Mouse (Mus musculus) ES-Bruce4 (cell line): ENCODE results near the gene Coro1a. TPM values are rescaled to one million over a fixed set of nuclear protein-coding genes. Genes with fewer than 3 reads are reported as not detected.
A peak's percentile ranks its signal among the peaks of the same experiment; 100 is the strongest.

Experiments used
- H3K27ac ChIP-seq: 2 replicates; pipeline ENCODE4 v1.5.1; 2012; ENCODE audit warnings: low read length, inconsistent platforms; ENCODE audit not compliant: insufficient read depth
- H3K27me3 ChIP-seq: 2 replicates; pipeline ENCODE4 v1.6.1; 2012; ENCODE audit warnings: mild to moderate bottlenecking, low read length, inconsistent platforms; ENCODE audit not compliant: control insufficient read depth, poor library complexity, insufficient read depth, severe bottlenecking
- H3K36me3 ChIP-seq: 2 replicates; pipeline ENCODE4 v1.6.1; 2012; ENCODE audit warnings: inconsistent platforms, mild to moderate bottlenecking, low read length, moderate library complexity; ENCODE audit not compliant: control insufficient read depth, poor library complexity, insufficient read depth, severe bottlenecking
- H3K4me1 ChIP-seq: one replicate; pipeline ENCODE4 v1.8.1; 2011; ENCODE audit warnings: low read length; ENCODE audit not compliant: control insufficient read depth, insufficient read depth
- H3K4me3 ChIP-seq: 2 replicates; pipeline ENCODE4 v1.5.1; 2011; ENCODE audit warnings: low read depth, mild to moderate bottlenecking, low read length
- H3K9ac ChIP-seq: 2 replicates; pipeline ENCODE4 v1.6.1; 2012; ENCODE audit warnings: low read depth, mild to moderate bottlenecking, inconsistent platforms; ENCODE audit not compliant: poor library complexity, severe bottlenecking
- H3K9me3 ChIP-seq: replicated peaks from 2 replicates; pipeline ENCODE4 v1.6.1; 2012; ENCODE audit warnings: mild to moderate bottlenecking, low read length, inconsistent platforms; ENCODE audit not compliant: control insufficient read depth, poor library complexity, insufficient read depth, severe bottlenecking
- CTCF ChIP-seq: IDR thresholded peaks from one replicate; pipeline ENCODE4 v1.8.1; 2011; ENCODE audit warnings: low read depth, low read length
- EP300 ChIP-seq: IDR thresholded peaks from 2 replicates; pipeline ENCODE4 v1.6.1; 2011; ENCODE audit warnings: low read depth, low read length; ENCODE audit not compliant: insufficient read depth
- POLR2A ChIP-seq: IDR thresholded peaks from one replicate; pipeline ENCODE4 v1.8.1; 2011; ENCODE audit warnings: low read length; ENCODE audit not compliant: insufficient read depth
- polyA plus RNA-seq: library from polyadenylated mRNA; stranded (reverse); fragments of >200 nt; gene quantifications from 2 replicates; pipeline ENCODE4 v1.2.4, GENCODE M21; 2011; ENCODE audit warnings: low read depth; ENCODE audit not compliant: missing spikeins, insufficient read depth, insufficient read length

Gene Coro1a
- polyA plus RNA-seq: 4.9 and 5.9 TPM in 2 replicates

- H3K27me3 ChIP-seq: no peaks in the 10 kb centered on the region
- no peak for TF ChIP-seq CTCF
- TF ChIP-seq EP300: no peak
- no peak for TF ChIP-seq POLR2A
- no peak within 1 kb of the TSS for H3K4me3 ChIP-seq
- no peaks in the 10 kb centered on the region for H3K4me1 ChIP-seq
- no peaks in the 10 kb centered on the region for H3K36me3 ChIP-seq
- no peaks in the 10 kb centered on the region for H3K9me3 ChIP-seq
- no peak within 1 kb of the TSS for H3K27ac ChIP-seq
- no peak within 1 kb of the TSS for H3K9ac ChIP-seq
These were observed at the start of gene Coro1a for GRCm38 (mm10) chr7:126707442-126708174. TSS of gene Coro1a (minus strand) at chr7:126707787.

- H3K27ac ChIP-seq: no peak overlapping the region
- no peaks in the 10 kb centered on the region for H3K9me3 ChIP-seq
- no peaks in the 10 kb centered on the region for H3K27me3 ChIP-seq
- peaks cover 2% of the 10 kb centered on the region for H3K4me1 ChIP-seq
- H3K9ac ChIP-seq: peak overlapping the region; percentile 26; the same call in 1 of the 2 replicates
- H3K36me3 ChIP-seq: no peaks in the 10 kb centered on the region
- TF ChIP-seq CTCF (peak; percentile 71), POLR2A (no peak), EP300 (no peak)
- no peak overlapping the region for H3K4me3 ChIP-seq
These were observed 47.3 kb upstream of the Coro1a start for GRCm38 (mm10) chr7:126754866-126755265.

DNA sequence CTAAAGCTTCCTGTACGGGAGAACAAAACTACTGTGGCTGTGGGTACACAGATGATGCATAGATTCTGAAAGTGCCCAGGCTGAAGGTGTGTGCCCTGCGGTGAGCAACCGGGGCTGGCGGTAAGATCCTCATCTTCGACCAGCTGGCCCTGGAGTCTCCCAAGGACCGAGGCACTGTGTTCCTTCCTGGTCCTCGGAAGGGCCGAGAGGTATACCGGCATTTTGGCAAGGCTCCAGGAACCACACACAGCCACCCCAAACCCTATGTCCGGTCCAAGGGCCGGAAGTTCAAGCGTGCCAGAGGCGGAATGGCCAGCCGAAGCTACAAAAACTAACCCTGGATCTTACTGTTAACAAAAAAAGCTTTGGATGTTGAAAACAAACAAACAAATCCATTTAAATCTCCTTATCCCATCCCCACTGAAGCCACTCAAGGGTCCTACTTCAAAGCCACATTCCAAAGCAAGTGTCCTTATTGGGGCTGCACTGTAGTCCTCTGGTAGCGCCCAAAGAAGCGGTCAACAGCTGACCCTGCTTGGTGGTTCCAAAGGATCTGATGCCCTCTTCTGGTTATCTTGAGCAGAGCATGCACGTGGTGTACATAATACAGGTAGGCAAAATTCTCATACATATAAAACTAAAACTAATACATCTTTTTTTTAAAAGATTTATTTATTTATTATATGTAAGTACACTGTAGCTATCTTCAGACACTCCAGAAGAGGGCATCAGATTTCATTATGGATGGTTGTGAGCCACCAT is 42.2 kb upstream of the Coro1a start:
- no peak overlapping the region for H3K27ac ChIP-seq
- H3K4me1 ChIP-seq: no peaks in the 10 kb centered on the region
- H3K27me3 ChIP-seq: no peaks in the 10 kb centered on the region
- no peaks in the 10 kb centered on the region for H3K36me3 ChIP-seq
- H3K4me3 ChIP-seq: no peak overlapping the region
- TF ChIP-seq CTCF: peak; percentile 46
- no peak for TF ChIP-seq POLR2A
- H3K9ac ChIP-seq: no peak overlapping the region
- no peaks in the 10 kb centered on the region for H3K9me3 ChIP-seq

DNA sequence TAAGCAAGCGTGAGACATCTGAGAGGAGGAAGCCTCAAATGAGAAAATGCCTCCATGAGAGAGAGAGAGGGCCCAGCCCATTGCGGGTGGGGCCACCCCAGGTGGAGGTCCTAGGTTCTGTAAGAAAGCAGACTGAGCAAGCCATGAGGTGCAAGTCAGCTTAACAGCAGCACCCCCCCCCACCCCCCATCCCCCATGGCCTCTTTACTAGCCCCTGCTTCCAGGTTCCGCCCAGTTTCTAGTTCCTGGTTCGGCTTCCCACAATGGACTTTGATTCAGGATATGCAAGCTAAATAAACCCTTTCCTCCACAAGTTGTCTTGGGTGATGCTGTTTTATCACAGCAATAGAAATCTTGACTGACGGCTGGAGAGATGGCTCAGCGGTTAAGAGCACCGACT is 41.2 kb upstream of the Coro1a start:
- H3K4me1 ChIP-seq: no peaks in the 10 kb centered on the region
- H3K4me3 ChIP-seq: no peak overlapping the region
- H3K27me3 ChIP-seq: no peaks in the 10 kb centered on the region
- no peak overlapping the region for H3K9ac ChIP-seq
- no peak overlapping the region for H3K27ac ChIP-seq
- no peak for TF ChIP-seq CTCF
- TF ChIP-seq EP300: no peak
- no peak for TF ChIP-seq POLR2A
- H3K36me3 ChIP-seq: no peaks in the 10 kb centered on the region
- H3K9me3 ChIP-seq: no peaks in the 10 kb centered on the region

GRCm38 (mm10) chr7:126746798-126747197 is 39.2 kb upstream of the Coro1a start:
- Histone ChIP-seq H3K9me3 (no peaks in the 10 kb centered on the region), H3K9ac (no peak overlapping the region), H3K4me3 (no peak overlapping the region), H3K27me3 (no peaks in the 10 kb centered on the region), H3K36me3 (no peaks in the 10 kb centered on the region), H3K4me1 (no peaks in the 10 kb centered on the region), H3K27ac (no peak overlapping the region)
- TF ChIP-seq POLR2A (no peak), CTCF (no peak), EP300 (no peak)

DNA sequence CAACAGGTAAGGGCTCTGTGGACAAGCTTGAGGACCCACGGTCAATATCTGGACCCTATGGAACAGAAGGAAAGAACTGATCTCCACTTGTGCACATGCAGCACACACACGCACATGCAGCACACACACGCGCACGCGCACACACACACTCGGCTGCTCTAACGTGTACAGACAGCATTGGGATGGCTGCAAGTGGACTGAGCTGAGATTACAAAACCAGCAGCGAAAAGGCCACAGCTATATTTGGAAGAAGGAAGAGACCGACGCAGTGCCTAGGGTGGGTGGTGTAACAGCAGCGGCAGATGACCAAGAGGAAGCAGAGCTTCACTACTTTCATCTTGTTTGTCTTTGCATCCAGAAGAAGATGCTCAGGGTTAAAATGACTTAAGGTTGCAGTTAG is 38.5 kb upstream of the Coro1a start:
- Histone ChIP-seq H3K9me3 (no peaks in the 10 kb centered on the region), H3K9ac (no peak overlapping the region), H3K4me1 (no peaks in the 10 kb centered on the region), H3K27ac (no peak overlapping the region), H3K36me3 (no peaks in the 10 kb centered on the region), H3K4me3 (no peak overlapping the region), H3K27me3 (no peaks in the 10 kb centered on the region)
- TF ChIP-seq POLR2A (no peak), CTCF (no peak)
